10 mouse cellular contexts compared by ENCODE assay signal in genomic region chr10:114805884-114806283, GRCm38 (mm10). TPM values are rescaled to one million over a fixed set of nuclear protein-coding genes. Genes with fewer than 3 reads are reported as not detected.
DNase-seq lines count a peak whose midpoint lies in the region; ATAC-seq and TF ChIP-seq lines count a peak whose summit lies in the region.
"Had no signal": no experiment of that assay in that cellular context is flagged by ENCODE, and none has a peak within 500 bp of the region (broad histone marks: within the 10 kb centered on the region; RNA-seq: fewer than 3 reads in every experiment).

No protein-coding gene starts in this region.

- no peaks in the 10 kb centered on the region for H3K36me3 ChIP-seq in kidney, postnatal 0 days (ENCODE audit: insufficient read depth, low read length)
- H3K36me3 ChIP-seq in kidney, embryonic 15.5 days, result no peaks in the 10 kb centered on the region
- H3K36me3 ChIP-seq in testis, adult 2 months (ENCODE audit: control insufficient read depth, insufficient read depth, low read length), result no peaks in the 10 kb centered on the region
- H3K36me3 ChIP-seq: limb, embryonic 12.5 days; neural tube, embryonic 12.5 days had no signal

- TF ChIP-seq CTCF in kidney, postnatal 0 days (IDR thresholded peaks at IDR 0.05; ENCODE audit: low read depth), result peak; percentile 61
- TF ChIP-seq CTCF in testis, adult 2 months (IDR thresholded peaks at IDR 0.05; ENCODE audit: control insufficient read depth, insufficient read depth, insufficient replicate concordance, low read depth, low read length), result peak; percentile 47; the same call in 1 of the 2 replicates

- H3K9me3 ChIP-seq in kidney, postnatal 0 days (replicated peaks; ENCODE audit: low read length), result no peaks in the 10 kb centered on the region
- no peaks in the 10 kb centered on the region for H3K9me3 ChIP-seq in kidney, embryonic 15.5 days (replicated peaks)
- H3K9me3 ChIP-seq: limb, embryonic 12.5 days; neural tube, embryonic 12.5 days had no signal

- H3K9ac ChIP-seq in kidney, postnatal 0 days (ENCODE audit: low read depth, low read length), result no peak overlapping the region
- no peak overlapping the region for H3K9ac ChIP-seq in kidney, embryonic 15.5 days
- H3K9ac ChIP-seq: limb, embryonic 12.5 days; neural tube, embryonic 12.5 days had no signal

- H3K27me3 ChIP-seq in kidney, postnatal 0 days (ENCODE audit: insufficient read depth, low read length), result peaks cover 14% of the 10 kb centered on the region
- peaks cover 40% of the 10 kb centered on the region for H3K27me3 ChIP-seq in kidney, embryonic 15.5 days
- H3K27me3 ChIP-seq in testis, adult 2 months (ENCODE audit: control insufficient read depth, insufficient read depth, low read length), result no peaks in the 10 kb centered on the region

- no peak overlapping the region for H3K27ac ChIP-seq in kidney, postnatal 0 days
- H3K27ac ChIP-seq in kidney, embryonic 15.5 days, result no peak overlapping the region
- no peak overlapping the region for H3K27ac ChIP-seq in testis, adult 2 months (ENCODE audit: control insufficient read depth, insufficient read depth, low read depth, low read length)
- H3K27ac ChIP-seq: limb, embryonic 12.5 days; neural tube, embryonic 12.5 days had no signal

- TF ChIP-seq POLR2A in testis, adult 2 months (IDR thresholded peaks at IDR 0.05; ENCODE audit: control insufficient read depth, low read depth, low read length), result no peak

- H3K4me2 ChIP-seq in kidney, postnatal 0 days (ENCODE audit: low read length), result no peak overlapping the region
- no peak overlapping the region for H3K4me2 ChIP-seq in kidney, embryonic 15.5 days
- H3K4me2 ChIP-seq: limb, embryonic 12.5 days; neural tube, embryonic 12.5 days had no signal

- 0 out of 2 replicates have a peak, but pooled peaks cover 7% of the 10 kb centered on the region for H3K4me1 ChIP-seq in kidney, postnatal 0 days (replicated peaks; ENCODE audit: insufficient read depth, low read length)
- peaks cover 18% of the 10 kb centered on the region for H3K4me1 ChIP-seq in kidney, embryonic 15.5 days
- H3K4me1 ChIP-seq in testis, adult 2 months (ENCODE audit: control insufficient read depth, insufficient read depth, low read length), result peaks cover 10% of the 10 kb centered on the region

- no peak for ATAC-seq in kidney, postnatal 0 days (replicated peaks; ENCODE audit: low FRiP score, low read depth)
- no peak for ATAC-seq in kidney, embryonic 15.5 days (replicated peaks; ENCODE audit: low FRiP score)

- DNase-seq in kidney, postnatal 0 days (ENCODE audit: low spot score), result no peak
- no peak for DNase-seq in testis, postnatal 14 days (ENCODE audit: low spot score)
- peak; percentile 69 for DNase-seq in cerebellum, postnatal 36 days
- peak; percentile 55 for DNase-seq in testis, postnatal 10 days (ENCODE audit: low spot score)
- no peak for DNase-seq in heart, adult 8-10 months (ENCODE audit: low spot score)
- DNase-seq in urinary bladder, postnatal 36 days (ENCODE audit: low spot score in 2 of 2), result no peak

- 49% methylated on average over 3 of the region's 3 CpGs for WGBS in kidney, postnatal 0 days
- WGBS in kidney, embryonic 15.5 days, result 36% methylated on average over 3 of the region's 3 CpGs

- no peak overlapping the region for H3K4me3 ChIP-seq in kidney, postnatal 0 days (replicated peaks; ENCODE audit: low read depth, low read length)
- H3K4me3 ChIP-seq in kidney, embryonic 15.5 days (replicated peaks), result no peak overlapping the region
- no peak overlapping the region for H3K4me3 ChIP-seq in testis, adult 2 months (ENCODE audit: control insufficient read depth, low read depth, low read length)
- H3K4me3 ChIP-seq: limb, embryonic 12.5 days; neural tube, embryonic 12.5 days had no signal

RNA-seq across cellular contexts. Expression of gene Trhde, which starts 3.8 kb away (rescaled TPM):
- polyA plus RNA-seq in kidney, postnatal 0 days (2015; fragmentation: Nextera tagmentation; extraction: Ambion mirVana), result 0.09 and 0.12 TPM in 2 replicates
- 0.14 and 0.29 TPM in 2 replicates for polyA plus RNA-seq in kidney, embryonic 15.5 days (2015; fragmentation: Nextera tagmentation; extraction: Ambion mirVana)
- polyA plus RNA-seq in testis, adult 2 months (2012; rRNA removed), result 0.54 TPM in 2 replicates
- total RNA-seq in heart, adult 8-10 months (2022), result under 1 TPM in 3 of 4 experiments, not detected in 1; 0.24 to 0.38 (median 0.37) TPM

Comparison
In these comparisons a context has a peak if more than half of its experiments do, and no peak if none do; other contexts are left out.
1. DNase-seq: peak in cerebellum, postnatal 36 days (2 of 2) and testis, postnatal 10 days (single experiment); none in kidney, postnatal 0 days (single experiment), testis, postnatal 14 days (single experiment), heart, adult 8-10 months (single experiment) and urinary bladder, postnatal 36 days (0 of 2).